Mouse (Mus musculus): ENCODE results near the gene Snip1. TPM values are rescaled to one million over a fixed set of nuclear protein-coding genes. Genes with fewer than 3 reads are reported as not detected.

Gene Snip1
- polyA plus RNA-seq, 1 experiment from 2014 or later, result 29.2 TPM

DNA sequence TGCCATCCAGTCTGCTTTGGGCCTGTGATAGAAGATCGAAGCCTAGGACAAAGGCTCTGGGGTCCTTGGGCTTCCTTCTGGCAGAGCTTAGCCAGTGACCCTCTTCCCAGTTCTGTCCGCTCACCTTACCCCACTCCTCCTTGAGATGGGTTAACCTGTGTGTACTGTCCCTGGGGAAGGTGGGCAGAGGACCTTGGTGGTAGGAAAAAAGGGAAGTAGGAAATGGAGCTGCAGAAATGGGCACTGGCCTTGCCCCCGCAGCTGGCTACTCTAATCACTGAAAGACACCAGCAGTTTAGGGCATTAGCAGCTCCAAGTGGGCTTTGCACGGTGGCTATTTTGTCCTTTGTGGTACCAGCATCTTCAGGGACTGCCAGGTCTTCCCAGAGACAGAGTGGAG, 48.6 kb downstream of the Snip1 start:
- WGBS, result 86% methylated on average over 4 of the region's 4 CpGs

DNA sequence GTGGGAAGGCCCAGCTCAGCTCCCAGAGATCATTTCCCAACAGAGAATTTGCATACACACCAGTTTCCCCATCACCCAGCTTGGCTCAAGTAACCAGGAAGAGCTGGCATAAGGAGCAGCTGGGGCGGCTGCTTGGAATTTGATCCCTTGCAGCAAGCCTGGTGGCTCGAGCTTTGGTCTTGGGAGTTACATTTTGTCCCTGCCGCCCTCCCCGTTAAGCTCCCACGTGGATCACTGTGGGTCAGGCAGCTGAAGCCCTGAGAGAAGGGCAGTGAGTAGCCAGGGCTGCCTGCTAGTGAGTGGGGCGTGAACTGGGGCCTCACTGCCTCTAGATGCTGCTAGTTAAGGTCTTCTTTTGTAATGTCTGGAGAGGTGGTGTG, 49.2 kb downstream of the Snip1 start:
- no peak for DNase-seq (ENCODE audit: low spot score)
- H3K4me1 ChIP-seq (replicated peaks), result peaks cover 23% of the 10 kb centered on the region
- H3K27me3 ChIP-seq (ENCODE audit: insufficient read depth, poor library complexity, severe bottlenecking), result peaks cover 5% of the 10 kb centered on the region; the same call in 1 of the 2 replicates
- H3K9me3 ChIP-seq, result no peaks in the 10 kb centered on the region
- no peak overlapping the region for H3K4me3 ChIP-seq
- H3K36me3 ChIP-seq, result peaks cover 19% of the 10 kb centered on the region
- 44% methylated on average over 6 of the region's 6 CpGs for WGBS
- peak overlapping the region; percentile 46; the same call in 1 of the 2 replicates for H3K27ac ChIP-seq

More for the DNA sequence above, 48.6 kb downstream of the Snip1 start:
- no peak overlapping the region for H3K4me3 ChIP-seq
- DNase-seq (ENCODE audit: low spot score), result no peak
- peaks cover 25% of the 10 kb centered on the region for H3K36me3 ChIP-seq
- H3K9me3 ChIP-seq, result no peaks in the 10 kb centered on the region
- peak overlapping the region; percentile 68 for H3K27ac ChIP-seq
- H3K4me1 ChIP-seq (replicated peaks), result peaks cover 23% of the 10 kb centered on the region
- peaks cover 5% of the 10 kb centered on the region; the same call in 1 of the 2 replicates for H3K27me3 ChIP-seq (ENCODE audit: insufficient read depth, poor library complexity, severe bottlenecking)

- Histone ChIP-seq H3K27me3 (ENCODE audit: insufficient read depth, poor library complexity, severe bottlenecking) (peaks cover 5% of the 10 kb centered on the region), H3K27ac (0 out of 2 replicates have a peak overlapping the region, but pooled peaks have one; percentile 46), H3K4me1 (replicated peaks) (peaks cover 23% of the 10 kb centered on the region), H3K36me3 (peaks cover 14% of the 10 kb centered on the region), H3K9me3 (no peaks in the 10 kb centered on the region), H3K4me3 (no peak overlapping the region)
- no peak for DNase-seq (ENCODE audit: low spot score)
- 74% methylated on average over 9 of the region's 9 CpGs for WGBS
Observed at GRCm38 (mm10) chr4:125116090-125116861, 49.8 kb downstream of the Snip1 start.

GRCm38 (mm10) chr4:125116929-125117328, 50.5 kb downstream of the Snip1 start:
- WGBS, result 86% methylated on average over 13 of the region's 13 CpGs
- peaks cover 7% of the 10 kb centered on the region; the same call in 1 of the 2 replicates for H3K36me3 ChIP-seq
- peaks cover 5% of the 10 kb centered on the region for H3K27me3 ChIP-seq (ENCODE audit: insufficient read depth, poor library complexity, severe bottlenecking)
- peaks cover 23% of the 10 kb centered on the region for H3K4me1 ChIP-seq (replicated peaks)
- DNase-seq (ENCODE audit: low spot score), result no peak
- no peaks in the 10 kb centered on the region for H3K9me3 ChIP-seq
- H3K27ac ChIP-seq, result no peak overlapping the region
- no peak overlapping the region for H3K4me3 ChIP-seq

DNA sequence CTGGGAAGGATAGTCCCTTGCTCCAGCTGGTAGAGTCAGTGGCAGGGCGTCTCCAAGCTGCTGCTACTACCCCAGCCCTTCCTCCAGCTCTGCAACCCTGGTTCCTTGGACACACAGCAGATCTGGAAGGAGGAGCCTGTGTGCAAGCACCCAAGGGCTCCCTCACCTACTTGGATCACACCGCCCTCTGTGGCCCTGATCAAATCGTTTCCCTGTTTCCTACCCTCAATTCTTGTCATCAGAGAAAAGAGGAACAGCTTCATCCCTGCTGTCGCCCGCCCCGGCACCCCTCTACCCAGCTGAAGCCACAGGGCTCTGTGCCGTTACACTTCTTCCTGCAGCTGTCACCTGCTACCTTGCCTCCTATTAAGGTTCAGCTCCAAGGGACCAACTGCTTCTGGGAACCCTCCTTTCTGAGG, 51.4 kb downstream of the Snip1 start:
- Histone ChIP-seq H3K36me3 (0 out of 2 replicates have a peak, but pooled peaks cover 5% of the 10 kb centered on the region), H3K4me3 (no peak overlapping the region), H3K4me1 (replicated peaks) (peaks cover 33% of the 10 kb centered on the region), H3K27me3 (ENCODE audit: insufficient read depth, poor library complexity, severe bottlenecking) (peaks cover 5% of the 10 kb centered on the region), H3K27ac (no peak overlapping the region), H3K9me3 (no peaks in the 10 kb centered on the region)
- no peak for DNase-seq (ENCODE audit: low spot score)
- WGBS, result 85% methylated on average over 7 of the region's 7 CpGs

DNA sequence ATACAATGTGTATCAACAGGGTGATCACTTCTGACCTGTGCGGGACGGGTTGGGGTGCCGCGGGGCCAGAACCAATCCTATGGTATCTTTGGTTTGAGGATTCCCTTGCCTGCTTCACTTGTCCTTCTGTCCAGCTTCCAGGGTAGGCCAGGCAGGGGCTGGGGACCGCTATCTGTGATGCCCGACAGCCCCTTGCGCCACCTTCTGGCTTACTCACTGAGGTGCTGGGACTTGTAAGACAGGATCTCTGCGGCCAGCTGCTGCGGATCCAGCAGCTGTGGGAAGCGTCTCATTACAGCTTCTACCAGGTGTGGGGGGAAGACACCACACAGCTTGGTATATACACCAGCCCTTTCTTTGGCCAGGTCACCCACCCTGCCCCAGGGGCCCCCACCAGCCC, 52.6 kb downstream of the Snip1 start:
- Histone ChIP-seq H3K27ac (no peak overlapping the region), H3K9me3 (no peaks in the 10 kb centered on the region), H3K36me3 (0 out of 2 replicates have a peak, but pooled peaks cover 5% of the 10 kb centered on the region), H3K4me1 (replicated peaks) (peaks cover 43% of the 10 kb centered on the region), H3K4me3 (no peak overlapping the region), H3K27me3 (ENCODE audit: insufficient read depth, poor library complexity, severe bottlenecking) (peaks cover 6% of the 10 kb centered on the region)
- DNase-seq (ENCODE audit: low spot score), result peak; percentile 56
- 26% methylated on average over 10 of the region's 10 CpGs for WGBS

DNA sequence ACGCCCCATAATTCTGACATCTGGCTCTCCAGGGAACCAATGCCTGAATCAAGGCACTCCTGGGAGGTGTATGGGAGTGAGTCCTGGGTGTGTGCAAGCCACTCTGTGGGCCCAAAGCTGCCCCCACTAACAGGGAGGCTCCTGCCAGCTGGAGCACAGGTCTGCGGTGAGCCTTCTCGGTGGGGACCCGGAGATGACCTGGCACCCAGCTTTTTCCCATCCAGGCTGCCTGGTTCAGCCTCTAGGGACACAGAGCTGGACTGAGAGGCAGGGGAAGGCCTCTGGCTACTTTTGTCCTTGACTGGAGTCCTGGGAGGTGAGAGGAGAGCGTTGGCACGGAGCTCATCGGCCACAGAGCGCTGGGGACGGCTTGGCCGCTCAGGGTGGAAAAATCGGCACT, 53.2 kb downstream of the Snip1 start:
- Histone ChIP-seq H3K27me3 (ENCODE audit: insufficient read depth, poor library complexity, severe bottlenecking) (peaks cover 12% of the 10 kb centered on the region), H3K36me3 (0 out of 2 replicates have a peak, but pooled peaks cover 5% of the 10 kb centered on the region), H3K9me3 (no peaks in the 10 kb centered on the region), H3K4me3 (no peak overlapping the region), H3K27ac (no peak overlapping the region), H3K4me1 (replicated peaks) (peaks cover 46% of the 10 kb centered on the region)
- DNase-seq (ENCODE audit: low spot score), result no peak
- WGBS, result 94% methylated on average over 11 of the region's 11 CpGs

- Histone ChIP-seq H3K36me3 (0 out of 2 replicates have a peak, but pooled peaks cover 5% of the 10 kb centered on the region), H3K9me3 (no peaks in the 10 kb centered on the region), H3K27me3 (ENCODE audit: insufficient read depth, poor library complexity, severe bottlenecking) (peaks cover 41% of the 10 kb centered on the region), H3K4me3 (peak overlapping the region; percentile 20; the same call in 1 of the 2 replicates), H3K27ac (peak overlapping the region; percentile 59), H3K4me1 (replicated peaks) (peaks cover 54% of the 10 kb centered on the region)
- DNase-seq (ENCODE audit: low spot score), result peak; percentile 31
- WGBS, result 21% methylated on average over 16 of the region's 16 CpGs
Observed at GRCm38 (mm10) chr4:125122431-125123278, 56.2 kb downstream of the Snip1 start.

DNA sequence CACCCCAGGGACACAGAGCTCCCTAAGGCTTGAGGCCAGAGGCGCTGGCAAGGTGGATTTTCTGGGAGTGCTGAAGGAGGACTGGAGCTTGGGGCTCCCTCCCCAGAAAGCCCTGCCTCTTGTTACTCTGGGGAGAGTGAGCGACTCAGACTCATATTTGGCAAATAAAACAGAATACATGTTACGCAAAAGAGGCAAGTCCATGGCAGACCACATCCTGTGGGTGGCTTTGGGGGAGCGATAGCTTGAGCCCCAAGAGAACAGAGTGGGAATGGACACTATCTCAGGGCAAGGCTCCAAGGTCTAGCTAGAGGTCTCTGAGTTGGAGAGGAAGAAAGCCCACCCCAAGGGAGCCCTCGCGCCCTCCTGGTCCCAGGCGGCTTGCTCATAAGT, 56.8 kb downstream of the Snip1 start:
- Histone ChIP-seq H3K4me3 (peak overlapping the region; percentile 20; the same call in 1 of the 2 replicates), H3K27ac (peak overlapping the region; percentile 59; the same call in 1 of the 2 replicates), H3K27me3 (ENCODE audit: insufficient read depth, poor library complexity, severe bottlenecking) (peaks cover 46% of the 10 kb centered on the region), H3K36me3 (0 out of 2 replicates have a peak, but pooled peaks cover 5% of the 10 kb centered on the region), H3K4me1 (replicated peaks) (peaks cover 60% of the 10 kb centered on the region), H3K9me3 (no peaks in the 10 kb centered on the region)
- no peak for DNase-seq (ENCODE audit: low spot score)
- 75% methylated on average over 7 of the region's 7 CpGs for WGBS

Other genes with a start within 250 kb of the Snip1 start
- 38.3 and 48.2 TPM in 2 replicates for gene Yrdc, start 216.0 kb upstream of the Snip1 start, polyA plus RNA-seq (2016; fragmentation: Nextera tagmentation; extraction: Ambion mirVana)
- gene 1110065P20Rik, start 215.5 kb upstream of the Snip1 start, polyA plus RNA-seq (2016; fragmentation: Nextera tagmentation; extraction: Ambion mirVana), result 47.9 and 61.7 TPM in 2 replicates
- 3.7 and 8.8 TPM in 2 replicates for gene Maneal, start 204.5 kb upstream of the Snip1 start, polyA plus RNA-seq (2016; fragmentation: Nextera tagmentation; extraction: Ambion mirVana)
- gene Epha10, start 185.8 kb upstream of the Snip1 start, polyA plus RNA-seq (2016; fragmentation: Nextera tagmentation; extraction: Ambion mirVana), result 3.8 and 7.6 TPM in 2 replicates
- gene 9930104L06Rik, start 129.6 kb upstream of the Snip1 start, polyA plus RNA-seq (2016; fragmentation: Nextera tagmentation; extraction: Ambion mirVana), result 13.3 and 18.0 TPM in 2 replicates
- gene Cdca8, start 127.4 kb upstream of the Snip1 start, polyA plus RNA-seq (2016; fragmentation: Nextera tagmentation; extraction: Ambion mirVana), result 224 and 253 TPM in 2 replicates
- 14.8 and 17.4 TPM in 2 replicates for gene Rspo1, start 80.2 kb upstream of the Snip1 start, polyA plus RNA-seq (2016; fragmentation: Nextera tagmentation; extraction: Ambion mirVana)
- 76.8 and 86.1 TPM in 2 replicates for gene Gnl2, start 50.1 kb upstream of the Snip1 start, polyA plus RNA-seq (2016; fragmentation: Nextera tagmentation; extraction: Ambion mirVana)
- 0.36 and 0.92 TPM in 2 replicates for gene Dnali1, start 969 bp upstream of the Snip1 start, polyA plus RNA-seq (2016; fragmentation: Nextera tagmentation; extraction: Ambion mirVana)
- gene Meaf6, start 18.5 kb downstream of the Snip1 start, polyA plus RNA-seq (2016; fragmentation: Nextera tagmentation; extraction: Ambion mirVana), result 85.1 and 92.8 TPM in 2 replicates
- gene Zc3h12a, start 61.2 kb downstream of the Snip1 start, polyA plus RNA-seq (2016; fragmentation: Nextera tagmentation; extraction: Ambion mirVana), result 0.20 and 0.65 TPM in 2 replicates

All from hindbrain, embryonic 10.5 days (tissue).